Mouse (Mus musculus): ENCODE results near the gene Synj1. TPM values are rescaled to one million over a fixed set of nuclear protein-coding genes. Genes with fewer than 3 reads are reported as not detected.

Gene Synj1
- 5.2 and 5.6 TPM in 2 replicates for polyA plus RNA-seq (2015; fragmentation: Nextera tagmentation; extraction: Ambion mirVana)

- DNase-seq (ENCODE audit: low spot score) (peak; percentile 94), ATAC-seq (ENCODE audit: low FRiP score, low TSS enrichment) (peak; percentile 98)
- Histone ChIP-seq H3K36me3 (ENCODE audit: control insufficient read depth, insufficient read depth, low read length) (no peaks in the 10 kb centered on the region; the same call in 1 of the 2 replicates), H3K27ac (replicated peaks) (peak within 1 kb of the TSS; percentile 92), H3K27me3 (ENCODE audit: control insufficient read depth, insufficient read depth, low read length) (no peaks in the 10 kb centered on the region), H3K4me2 (replicated peaks; ENCODE audit: low read depth) (peak within 1 kb of the TSS; percentile 88), H3K9me3 (ENCODE audit: control insufficient read depth, low read length) (no peaks in the 10 kb centered on the region), H3K4me1 (replicated peaks; ENCODE audit: control insufficient read depth, insufficient read depth) (no peaks in the 10 kb centered on the region), H3K4me3 (ENCODE audit: low read depth, low read length) (peak within 1 kb of the TSS; percentile 87), H3K9ac (ENCODE audit: low read length) (peak within 1 kb of the TSS; percentile 84)
- WGBS: under 1% methylated on average over 60 of the region's 66 CpGs
- peak; percentile 38 for TF ChIP-seq CTCF (IDR thresholded peaks at IDR 0.05; ENCODE audit: low read depth)
- TF ChIP-seq EP300 (optimal IDR thresholded peaks at IDR 0.05): no peak
Measured at GRCm38 (mm10) chr16:91011021-91011683, at the start of gene Synj1. TSS of gene Synj1 (minus strand) at chr16:91011308.

DNA sequence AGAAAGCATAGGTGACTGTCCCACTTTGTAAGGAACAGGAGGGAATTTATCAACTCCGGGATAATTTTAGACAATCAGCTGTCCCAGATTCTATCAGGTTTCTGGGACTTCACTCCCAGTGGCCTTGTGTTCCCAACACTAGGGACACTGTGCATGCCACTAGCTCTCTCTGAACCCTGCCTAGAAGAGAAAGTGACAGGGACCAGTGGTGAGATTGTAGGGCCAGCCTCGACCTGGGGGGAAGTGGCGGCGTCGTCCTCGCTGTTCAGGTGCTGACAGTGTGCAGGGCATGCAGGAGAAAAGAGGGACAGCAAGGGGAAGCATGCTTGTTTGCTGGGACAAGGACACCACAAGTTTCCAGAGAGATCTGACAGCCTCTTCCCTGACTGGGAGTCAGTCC, 46.6 kb upstream of the Synj1 start:
- no peaks in the 10 kb centered on the region for H3K9me3 ChIP-seq (ENCODE audit: control insufficient read depth, low read length)
- H3K4me3 ChIP-seq (ENCODE audit: low read depth, low read length): no peak overlapping the region
- H3K4me1 ChIP-seq (replicated peaks; ENCODE audit: control insufficient read depth, insufficient read depth): no peaks in the 10 kb centered on the region
- TF ChIP-seq CTCF (IDR thresholded peaks at IDR 0.05; ENCODE audit: low read depth) (no peak), EP300 (optimal IDR thresholded peaks at IDR 0.05) (no peak)
- H3K36me3 ChIP-seq (ENCODE audit: control insufficient read depth, insufficient read depth, low read length): no peaks in the 10 kb centered on the region
- 77% methylated on average over 6 of the region's 6 CpGs for WGBS
- DNase-seq (ENCODE audit: low spot score): no peak
- no peak overlapping the region for H3K27ac ChIP-seq (replicated peaks)
- no peaks in the 10 kb centered on the region for H3K27me3 ChIP-seq (ENCODE audit: control insufficient read depth, insufficient read depth, low read length)
- no peak for ATAC-seq (ENCODE audit: low FRiP score, low TSS enrichment)
- no peak overlapping the region for H3K4me2 ChIP-seq (replicated peaks; ENCODE audit: low read depth)
- H3K9ac ChIP-seq (ENCODE audit: low read length): no peak overlapping the region

- H3K27me3 ChIP-seq (ENCODE audit: control insufficient read depth, insufficient read depth, low read length): no peaks in the 10 kb centered on the region
- no peak for TF ChIP-seq CTCF (IDR thresholded peaks at IDR 0.05; ENCODE audit: low read depth)
- no peak for TF ChIP-seq EP300 (optimal IDR thresholded peaks at IDR 0.05)
- no peak overlapping the region for H3K9ac ChIP-seq (ENCODE audit: low read length)
- no peak overlapping the region for H3K27ac ChIP-seq (replicated peaks)
- no peaks in the 10 kb centered on the region for H3K9me3 ChIP-seq (ENCODE audit: control insufficient read depth, low read length)
- no peak for DNase-seq (ENCODE audit: low spot score)
- WGBS: 75% methylated on average over 4 of the region's 4 CpGs
- no peaks in the 10 kb centered on the region for H3K36me3 ChIP-seq (ENCODE audit: control insufficient read depth, insufficient read depth, low read length)
- H3K4me2 ChIP-seq (replicated peaks; ENCODE audit: low read depth): no peak overlapping the region
- H3K4me3 ChIP-seq (ENCODE audit: low read depth, low read length): no peak overlapping the region
- ATAC-seq (ENCODE audit: low FRiP score, low TSS enrichment): no peak
- H3K4me1 ChIP-seq (replicated peaks; ENCODE audit: control insufficient read depth, insufficient read depth): no peaks in the 10 kb centered on the region
Measured at GRCm38 (mm10) chr16:91057261-91057660, 46.2 kb upstream of the Synj1 start.

DNA sequence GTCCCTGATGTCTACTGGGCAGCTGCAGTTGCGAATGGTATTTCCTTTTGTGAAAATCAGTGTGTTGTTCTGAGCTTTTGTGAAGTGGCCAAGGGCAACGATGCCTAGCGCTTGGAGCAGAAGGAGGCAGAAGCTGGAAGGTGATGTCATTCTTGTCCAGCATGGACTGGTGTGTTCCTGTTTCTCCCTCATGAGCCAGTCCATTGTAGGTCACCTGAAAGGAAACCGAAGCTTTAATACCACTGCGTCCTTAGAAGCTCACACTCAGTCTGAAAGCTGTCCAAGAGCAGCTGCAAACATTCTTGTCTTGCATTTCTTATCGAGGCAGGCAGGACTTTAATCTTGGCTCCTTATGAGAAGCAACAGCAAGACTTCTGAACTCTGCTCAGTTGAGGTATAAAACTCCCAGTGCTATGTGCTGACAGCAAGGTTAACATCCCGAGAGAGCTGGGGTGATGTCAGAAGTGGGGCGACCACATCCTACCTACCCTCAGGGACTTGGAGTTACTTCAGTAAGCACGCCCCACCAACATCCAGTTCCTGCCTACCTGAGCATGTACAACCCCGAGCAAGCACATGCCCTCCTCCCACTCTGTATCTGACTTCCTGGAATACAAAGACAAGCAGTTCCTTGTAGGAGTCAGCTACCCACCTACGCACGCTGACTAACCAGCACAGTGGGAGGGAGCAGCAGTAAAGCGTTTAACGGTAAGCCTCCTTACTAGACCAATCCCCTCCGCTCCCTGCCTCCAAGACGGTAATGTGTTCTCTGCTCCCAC, 45.1 kb upstream of the Synj1 start:
- H3K27ac ChIP-seq (replicated peaks): peak overlapping the region; percentile 69
- no peaks in the 10 kb centered on the region for H3K27me3 ChIP-seq (ENCODE audit: control insufficient read depth, insufficient read depth, low read length)
- no peak for TF ChIP-seq EP300 (optimal IDR thresholded peaks at IDR 0.05)
- TF ChIP-seq CTCF (IDR thresholded peaks at IDR 0.05; ENCODE audit: low read depth): no peak
- H3K9ac ChIP-seq (ENCODE audit: low read length): no peak overlapping the region
- DNase-seq (ENCODE audit: low spot score): peak; percentile 76
- WGBS: 37% methylated on average over 16 of the region's 16 CpGs
- ATAC-seq (ENCODE audit: low FRiP score, low TSS enrichment): peak; percentile 99
- H3K4me2 ChIP-seq (replicated peaks; ENCODE audit: low read depth): 0 out of 2 replicates have a peak overlapping the region, but pooled peaks have one; percentile 8
- H3K36me3 ChIP-seq (ENCODE audit: control insufficient read depth, insufficient read depth, low read length): no peaks in the 10 kb centered on the region
- no peaks in the 10 kb centered on the region for H3K4me1 ChIP-seq (replicated peaks; ENCODE audit: control insufficient read depth, insufficient read depth)
- no peak overlapping the region for H3K4me3 ChIP-seq (ENCODE audit: low read depth, low read length)
- H3K9me3 ChIP-seq (ENCODE audit: control insufficient read depth, low read length): no peaks in the 10 kb centered on the region

DNA sequence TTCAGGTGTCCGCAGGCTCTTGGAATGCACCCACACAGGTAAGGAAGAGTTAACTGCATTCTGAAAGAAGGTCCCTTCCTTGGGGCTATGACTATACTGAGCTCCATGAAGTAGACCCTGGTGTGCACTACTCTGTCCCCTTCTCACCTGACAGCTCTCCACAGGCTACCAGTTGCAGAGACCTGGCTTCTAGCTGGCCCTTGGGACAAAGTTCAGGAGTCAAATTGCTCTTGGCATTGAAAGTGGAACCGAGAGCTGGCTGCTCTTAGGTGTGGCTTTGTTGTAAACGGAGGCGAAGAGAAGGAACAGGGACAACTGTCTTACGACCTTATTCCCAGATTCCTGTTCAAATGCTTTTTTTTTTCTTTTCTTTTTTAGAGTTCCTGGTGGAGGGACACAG, 44.0 kb upstream of the Synj1 start:
- Histone ChIP-seq H3K4me2 (replicated peaks; ENCODE audit: low read depth) (no peak overlapping the region), H3K36me3 (ENCODE audit: control insufficient read depth, insufficient read depth, low read length) (no peaks in the 10 kb centered on the region), H3K9me3 (ENCODE audit: control insufficient read depth, low read length) (no peaks in the 10 kb centered on the region), H3K4me1 (replicated peaks; ENCODE audit: control insufficient read depth, insufficient read depth) (no peaks in the 10 kb centered on the region), H3K27ac (replicated peaks) (no peak overlapping the region), H3K9ac (ENCODE audit: low read length) (no peak overlapping the region), H3K4me3 (ENCODE audit: low read depth, low read length) (no peak overlapping the region), H3K27me3 (ENCODE audit: control insufficient read depth, insufficient read depth, low read length) (no peaks in the 10 kb centered on the region)
- no peak for ATAC-seq (ENCODE audit: low FRiP score, low TSS enrichment)
- TF ChIP-seq CTCF (IDR thresholded peaks at IDR 0.05; ENCODE audit: low read depth) (no peak), EP300 (optimal IDR thresholded peaks at IDR 0.05) (no peak)
- DNase-seq (ENCODE audit: low spot score): no peak
- WGBS: 66% methylated on average over 5 of the region's 5 CpGs

- no peaks in the 10 kb centered on the region for H3K4me1 ChIP-seq (replicated peaks; ENCODE audit: control insufficient read depth, insufficient read depth)
- H3K27ac ChIP-seq (replicated peaks): no peak overlapping the region
- no peak for DNase-seq (ENCODE audit: low spot score)
- no peaks in the 10 kb centered on the region for H3K36me3 ChIP-seq (ENCODE audit: control insufficient read depth, insufficient read depth, low read length)
- H3K9me3 ChIP-seq (ENCODE audit: control insufficient read depth, low read length): no peaks in the 10 kb centered on the region
- TF ChIP-seq CTCF (IDR thresholded peaks at IDR 0.05; ENCODE audit: low read depth) (no peak), EP300 (optimal IDR thresholded peaks at IDR 0.05) (no peak)
- H3K9ac ChIP-seq (ENCODE audit: low read length): no peak overlapping the region
- H3K27me3 ChIP-seq (ENCODE audit: control insufficient read depth, insufficient read depth, low read length): no peaks in the 10 kb centered on the region
- 52% methylated on average over 8 of the region's 8 CpGs for WGBS
- no peak for ATAC-seq (ENCODE audit: low FRiP score, low TSS enrichment)
- H3K4me2 ChIP-seq (replicated peaks; ENCODE audit: low read depth): no peak overlapping the region
- no peak overlapping the region for H3K4me3 ChIP-seq (ENCODE audit: low read depth, low read length)
Measured at GRCm38 (mm10) chr16:91053599-91053998, 42.5 kb upstream of the Synj1 start.
